Mouse (Mus musculus) myocyte (in vitro differentiated cells): ENCODE measurements around the gene Pou2f1.

Source experiments
- E2F4 ChIP-seq: IDR thresholded peaks from one replicate; pipeline ENCODE4 v1.6.1; 2011; ENCODE audit warnings: mild to moderate bottlenecking, control low read depth, moderate library complexity; ENCODE audit not compliant: insufficient read depth
- MAX ChIP-seq: IDR thresholded peaks from one replicate; pipeline ENCODE4 v1.6.1; 2011; ENCODE audit warnings: low read depth, mild to moderate bottlenecking, control low read depth
- MYOD1 ChIP-seq, 3 experiments: IDR thresholded peaks; one replicate each; pipeline ENCODE4 v1.6.1; 2011; ENCODE audit warnings: control low read depth in 2 of 3, low read depth in 2 of 3, mild to moderate bottlenecking in 2 of 3, moderate library complexity in 1 of 3; ENCODE audit not compliant: insufficient read length in 2 of 3, control insufficient read depth in 1 of 3
- POLR2A ChIP-seq: IDR thresholded peaks from one replicate; pipeline ENCODE4 v1.6.1; 2011; ENCODE audit warnings: low read depth, mild to moderate bottlenecking, control low read depth, moderate library complexity; ENCODE audit not compliant: insufficient read length
- POLR2AphosphoS2 ChIP-seq: IDR thresholded peaks from one replicate; pipeline ENCODE4 v1.6.1; 2011; ENCODE audit warnings: low read depth, control low read depth; ENCODE audit not compliant: insufficient read length
- TCF3 ChIP-seq: IDR thresholded peaks from one replicate; pipeline ENCODE4 v1.6.1; 2011; ENCODE audit warnings: low read depth, control low read depth; ENCODE audit not compliant: insufficient read length
- USF1 ChIP-seq: IDR thresholded peaks from one replicate; pipeline ENCODE4 v1.6.1; 2011; ENCODE audit warnings: low read depth, mild to moderate bottlenecking, control low read depth, moderate library complexity

DNA sequence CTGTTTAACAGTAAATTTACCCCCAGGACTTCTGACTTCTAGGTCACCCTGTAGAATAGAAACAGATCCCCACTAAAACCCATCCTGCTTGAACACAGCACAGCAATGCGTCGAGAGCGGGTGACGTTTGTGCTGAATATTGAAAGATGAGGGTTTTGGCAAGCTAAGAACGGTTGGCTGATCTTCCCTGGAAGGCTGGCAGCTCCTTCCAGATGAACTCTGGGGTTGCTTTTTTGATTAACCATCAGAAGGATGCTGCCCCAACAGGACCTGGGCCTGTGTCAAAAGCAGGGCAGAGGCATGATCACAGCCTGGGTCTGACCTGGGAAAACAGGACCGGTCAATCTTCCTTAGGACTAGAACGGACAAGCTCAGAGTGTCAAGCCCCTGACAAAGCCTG is 160.3 kb downstream of the Pou2f1 start:
- TF ChIP-seq E2F4: no peak
- TF ChIP-seq POLR2A: no peak
- TF ChIP-seq POLR2AphosphoS2: no peak
- TF ChIP-seq MAX: no peak
- TF ChIP-seq USF1: no peak
- TF ChIP-seq MYOD1 (IDR thresholded peaks at IDR 0.05; ENCODE audit: control insufficient read depth in 1 of 3, insufficient read length in 2 of 3, low read depth in 2 of 3): no peak
- no peak for TF ChIP-seq TCF3
